Mouse (Mus musculus): ENCODE measurements around the gene Eif3k.

DNA sequence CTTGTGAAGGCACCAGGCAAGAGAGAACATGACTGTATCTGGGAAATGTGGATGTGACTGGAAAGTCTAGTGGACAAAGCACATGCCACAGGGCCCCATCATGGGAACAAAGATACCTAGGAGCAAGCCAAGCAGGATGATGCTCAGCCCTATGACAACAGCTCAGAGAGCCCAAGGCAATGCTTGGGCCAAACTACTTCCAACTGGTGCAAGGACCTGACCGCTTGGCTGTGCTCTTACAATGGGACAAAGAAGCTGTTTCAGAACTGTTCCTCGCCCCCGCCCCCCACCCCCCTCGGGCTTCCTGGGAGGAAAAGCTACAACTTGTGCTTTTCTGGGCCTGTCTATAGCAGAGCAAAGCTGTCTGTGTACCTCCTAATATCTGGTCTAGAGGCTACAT is 43.0 kb downstream of the Eif3k start:
- no peak for TF ChIP-seq CTCF (IDR thresholded peaks at IDR 0.05; ENCODE audit: low read depth, low read length)
- TF ChIP-seq POLR2A (IDR thresholded peaks at IDR 0.05; ENCODE audit: borderline replicate concordance, low read depth, low read length): no peak

Measured in bone marrow macrophage, adult 2 months (primary cell).